Mouse (Mus musculus) gastrocnemius, adult 2 months (tissue): ENCODE measurements around the gene 0610010F05Rik. TPM values are rescaled to one million over a fixed set of nuclear protein-coding genes. Genes with fewer than 3 reads are reported as not detected.

Source experiments
- DNase-seq: peaks from one replicate; pipeline ENCODE4 v3.0.0; 2022
- H3K27ac ChIP-seq: fragments of 200-600 bp; 2 replicates; pipeline ENCODE4 v1.8.1; 2022; ENCODE audit warnings: mild to moderate bottlenecking
- H3K4me3 ChIP-seq: fragments of 200-600 bp; 2 replicates; pipeline ENCODE4 v1.8.1; 2022; ENCODE audit warnings: mild to moderate bottlenecking, moderate library complexity
- CTCF ChIP-seq: fragments of 200-600 bp; IDR thresholded peaks from 2 replicates; pipeline ENCODE4 v1.8.1; 2022; ENCODE audit warnings: antibody characterized with exemption, mild to moderate bottlenecking, moderate library complexity
- intact Hi-C: fragments of 180-260 bp; cut with DNase I; formaldehyde crosslinking; loops from one replicate; pipeline ENCODE4 v1.15.1; 2025
- total RNA-seq, 2 experiments: library from RNA; stranded (reverse); gene quantifications; 2 replicates each; pipeline ENCODE4 v1.2.3; 2021

Gene 0610010F05Rik
- total RNA-seq, 2 experiments from 2014 or later: 12.4 to 14.2 TPM

GRCm38 (mm10) chr11:23537446-23537845 is 96.0 kb downstream of the 0610010F05Rik start:
- intact Hi-C loops: no loop called here
- no peak for DNase-seq
- TF ChIP-seq CTCF: no peak
- H3K27ac ChIP-seq: no peak overlapping the region
- no peak overlapping the region for H3K4me3 ChIP-seq

- no peak for DNase-seq
- Histone ChIP-seq H3K4me3 (no peak within 1 kb of the TSS), H3K27ac (no peak within 1 kb of the TSS)
- TF ChIP-seq CTCF: no peak
- intact Hi-C loops: no loop called here
These were observed 112.8 kb downstream of the 0610010F05Rik start, which contains the start of gene 1700093K21Rik for GRCm38 (mm10) chr11:23520473-23521205. Gene 1700093K21Rik, minus strand, starts transcription at chr11:23521155.

- no peak overlapping the region for H3K27ac ChIP-seq
- TF ChIP-seq CTCF: no peak
- no peak for DNase-seq
- intact Hi-C loops: no loop called here
- no peak overlapping the region for H3K4me3 ChIP-seq
These were observed 114.5 kb downstream of the 0610010F05Rik start for GRCm38 (mm10) chr11:23518981-23519380.

- H3K27ac ChIP-seq: no peak overlapping the region
- intact Hi-C loops: no loop called here
- H3K4me3 ChIP-seq: no peak overlapping the region
- no peak for TF ChIP-seq CTCF
- DNase-seq: no peak
These were observed 118.1 kb downstream of the 0610010F05Rik start for GRCm38 (mm10) chr11:23515315-23515714.

Other genes with a start within 250 kb of the 0610010F05Rik start
- 10 to 100 TPM; 37.7 to 44.7 TPM for gene Ahsa2, start 135.6 kb downstream of the 0610010F05Rik start, total RNA-seq
- not detected for gene 1700093K21Rik, start 112.5 kb downstream of the 0610010F05Rik start, total RNA-seq
- gene Pus10, start 32.0 kb upstream of the 0610010F05Rik start, total RNA-seq: 10 to 100 TPM; 15.5 to 16.9 TPM
- gene Pex13, start 32.3 kb upstream of the 0610010F05Rik start, total RNA-seq: 10 to 100 TPM; 19.6 to 27.0 TPM
- 1 to 10 TPM; 3.1 to 3.8 TPM for gene Rel, start 137.3 kb upstream of the 0610010F05Rik start, total RNA-seq